Mouse (Mus musculus) spleen, adult 2 months (tissue): Measurements from ENCODE around the gene Rps18.

Source experiments
- CTCF ChIP-seq: fragments of 200-500 bp; IDR thresholded peaks from 2 replicates; pipeline ENCODE4 v1.5.1; 2011; ENCODE audit warnings: mild to moderate bottlenecking, inconsistent platforms; ENCODE audit not compliant: insufficient read depth, insufficient read length, insufficient replicate concordance; ENCODE audit errors: extremely low read depth
- POLR2A ChIP-seq: fragments of 200-500 bp; IDR thresholded peaks from 2 replicates; pipeline ENCODE4 v1.6.1; 2011; ENCODE audit warnings: low read depth, low read length, inconsistent platforms

GRCm38 (mm10) chr17:33911813-33912414 lies 43.9 kb downstream of the Rps18 start:
- TF ChIP-seq CTCF (no peak), POLR2A (no peak)
